Mouse (Mus musculus): Measurements from ENCODE around the gene Tspan12.

DNA sequence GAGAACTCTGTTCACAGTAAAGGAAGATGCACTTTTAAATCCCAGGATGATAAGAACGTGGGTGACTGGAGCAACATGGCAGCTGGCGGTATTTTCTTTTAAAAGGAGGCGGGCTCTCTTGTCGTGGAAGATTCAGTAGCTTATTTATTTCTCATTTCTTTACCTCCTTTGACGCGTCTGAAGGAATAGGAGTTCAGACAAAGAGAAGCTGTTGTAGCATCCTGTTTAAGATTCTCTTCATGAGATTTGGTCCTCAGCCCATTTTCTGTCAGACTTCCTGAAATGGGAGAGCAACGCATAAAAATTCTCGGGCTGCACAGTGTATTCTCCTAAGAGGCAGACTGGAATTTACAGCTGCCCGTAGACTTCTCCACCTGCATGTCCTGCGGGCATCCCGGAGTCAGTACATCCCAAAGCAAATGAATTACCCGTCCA is 84.5 kb downstream of the Tspan12 start:
- TF ChIP-seq POLR2A (IDR thresholded peaks at IDR 0.05; ENCODE audit: borderline replicate concordance, extremely low read depth, insufficient read depth, insufficient read length, poor library complexity, severe bottlenecking): no peak
- TF ChIP-seq CTCF (IDR thresholded peaks at IDR 0.05; ENCODE audit: borderline replicate concordance, extremely low read depth, insufficient read depth, insufficient read length): no peak

Data from brain, embryonic 14.5 days (tissue).